Mouse (Mus musculus) retina, postnatal 1 day (tissue): ENCODE measurements around the gene Crocc2.

Experiments used
- DNase-seq: peaks from one replicate; pipeline ENCODE4 v3.0.0-alpha.2; 2012

The Crocc2 gene

DNA sequence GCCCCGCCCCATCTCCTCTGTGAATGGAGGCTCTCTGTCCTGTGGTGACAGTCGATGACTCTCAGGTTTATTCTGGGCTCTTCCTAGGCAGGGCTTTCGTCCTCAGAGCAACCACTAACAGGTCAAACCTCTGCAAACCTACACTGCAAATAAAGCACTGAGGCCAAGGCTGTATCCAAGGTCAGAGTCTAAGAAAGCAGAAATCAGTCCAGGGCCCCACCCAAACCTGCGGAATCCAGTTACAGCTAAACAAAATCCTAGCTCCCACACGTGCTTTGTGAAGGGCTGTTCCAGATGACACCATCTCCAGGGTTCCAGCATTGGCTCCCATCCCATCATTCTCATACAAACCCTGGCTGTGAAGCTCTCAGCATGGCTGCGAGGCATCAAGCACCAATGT lies 107.0 kb downstream of the Crocc2 start:
- DNase-seq, result no peak

DNA sequence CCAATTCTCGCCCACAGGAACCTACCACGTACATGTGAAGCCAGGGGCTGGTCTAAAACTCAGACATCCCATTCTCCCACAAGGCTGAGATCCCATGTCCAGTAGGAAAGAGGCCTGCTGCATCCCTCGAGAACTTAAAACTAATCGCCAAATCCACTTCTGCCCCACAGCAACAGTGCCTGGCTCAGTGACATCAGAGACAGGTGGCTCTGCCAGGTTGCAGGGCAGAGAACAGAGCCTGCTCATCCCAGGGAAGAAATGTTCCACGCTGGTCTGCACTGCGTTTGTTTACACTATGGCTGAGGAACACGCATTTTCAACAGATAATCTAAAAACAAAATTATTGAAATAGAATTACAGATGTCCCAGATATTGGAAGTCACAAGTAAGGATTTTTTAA lies 108.5 kb downstream of the Crocc2 start:
- no peak for DNase-seq
